Mouse (Mus musculus): ENCODE measurements around the gene Igf2bp2. TPM values are rescaled to one million over a fixed set of nuclear protein-coding genes. Genes with fewer than 3 reads are reported as not detected.

Gene Igf2bp2
- total RNA-seq, 1 experiment: 24.3 TPM

DNA sequence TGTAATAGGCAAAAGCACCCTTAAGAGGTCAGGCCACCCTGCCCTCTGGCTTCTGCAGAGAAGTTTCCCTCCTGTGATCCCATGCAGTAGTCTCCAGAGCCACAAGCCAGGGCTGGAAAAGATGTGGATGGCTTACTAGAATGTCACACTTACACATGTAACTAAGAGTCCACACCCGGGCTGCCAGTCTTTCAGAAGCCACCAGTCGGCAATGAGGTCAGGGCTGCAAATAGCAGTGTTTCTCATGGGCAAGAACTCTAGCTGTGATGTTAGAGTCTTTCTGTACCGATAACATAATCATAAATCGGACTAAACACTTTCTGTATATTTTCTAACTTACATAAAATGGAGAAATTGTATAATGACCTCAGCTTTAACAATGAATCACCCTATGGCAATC is 46.4 kb downstream of the Igf2bp2 start:
- in situ Hi-C loops (cut with MboI; ENCODE audit: low sequenced_read_pairs in 2 of 2, unreplicated experiment in 2 of 2): no loop called here
- H3K4me1 ChIP-seq (ENCODE audit: control insufficient read depth in 2 of 2, insufficient read depth in 2 of 2, low read length in 2 of 2, poor library complexity in 1 of 2): peaks cover 0 to 8% of the 10 kb centered on the region in 2 experiments; a peak in 2 of 4 replicates
- peaks cover 3% of the 10 kb centered on the region; the same call in 1 of the 2 replicates for H3K36me3 ChIP-seq (ENCODE audit: control insufficient read depth, insufficient read depth, low read length, poor library complexity, severe bottlenecking)

DNA sequence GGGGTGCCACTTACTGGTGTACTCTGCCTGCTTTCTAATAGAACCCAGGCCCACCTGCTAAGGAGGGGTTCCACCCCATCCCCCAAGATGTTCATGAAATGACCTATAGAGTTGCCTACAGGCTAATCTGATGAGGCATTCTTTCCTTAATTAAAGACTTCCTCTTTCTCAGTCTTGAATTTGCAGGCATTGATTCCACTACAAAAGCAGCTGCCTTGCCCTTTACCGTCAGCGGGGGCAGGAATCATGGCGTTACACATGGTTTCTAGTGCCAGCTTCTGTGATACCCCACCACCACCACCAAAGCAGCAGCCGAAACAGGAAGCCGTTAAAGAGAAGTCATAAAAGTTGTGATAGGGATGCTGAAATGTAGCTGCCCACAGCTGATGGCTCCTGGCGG is 47.0 kb downstream of the Igf2bp2 start:
- TF ChIP-seq ZNF384 (IDR thresholded peaks at IDR 0.05; ENCODE audit: low read depth, low read length): no peak
- TF ChIP-seq ZC3H11A (IDR thresholded peaks at IDR 0.05; ENCODE audit: borderline replicate concordance, low read depth, low read length): no peak
- no peak for TF ChIP-seq MAFK (IDR thresholded peaks at IDR 0.05; ENCODE audit: insufficient read depth, low read depth, low read length)
- no peak for TF ChIP-seq HCFC1 (IDR thresholded peaks at IDR 0.05; ENCODE audit: borderline replicate concordance, insufficient read depth, low read length)
- no peak for TF ChIP-seq CHD2 (IDR thresholded peaks at IDR 0.05; ENCODE audit: low read depth, low read length)
- no peaks in the 10 kb centered on the region for H3K9me3 ChIP-seq (ENCODE audit: control insufficient read depth, insufficient read depth, low read depth, low read length)
- peaks cover 0 to 8% of the 10 kb centered on the region in 2 experiments; a peak in 2 of 4 replicates for H3K4me1 ChIP-seq (ENCODE audit: control insufficient read depth in 2 of 2, insufficient read depth in 2 of 2, low read length in 2 of 2, poor library complexity in 1 of 2)
- no peak overlapping the region for H3K4me3 ChIP-seq (ENCODE audit: insufficient read depth in 1 of 2, low read depth in 1 of 2, low read length in 2 of 2, poor library complexity in 1 of 2, severe bottlenecking in 1 of 2)
- H3K27ac ChIP-seq (ENCODE audit: insufficient read depth, low read depth, low read length, poor library complexity, severe bottlenecking): no peak overlapping the region
- in situ Hi-C loops (cut with MboI; ENCODE audit: low sequenced_read_pairs in 2 of 2, unreplicated experiment in 2 of 2): no loop called here
- H3K9ac ChIP-seq (ENCODE audit: insufficient read depth, low read depth, low read length, poor library complexity, severe bottlenecking): no peak overlapping the region
- peaks cover 3% of the 10 kb centered on the region; the same call in 1 of the 2 replicates for H3K36me3 ChIP-seq (ENCODE audit: control insufficient read depth, insufficient read depth, low read length, poor library complexity, severe bottlenecking)
- no peak for DNase-seq (ENCODE audit: low read depth, low spot score)

More for the DNA sequence above, 46.4 kb downstream of the Igf2bp2 start:
- no peak for DNase-seq (ENCODE audit: low read depth, low spot score)
- Histone ChIP-seq H3K4me3 (ENCODE audit: insufficient read depth in 1 of 2, low read depth in 1 of 2, low read length in 2 of 2, poor library complexity in 1 of 2, severe bottlenecking in 1 of 2) (no peak overlapping the region), H3K9me3 (ENCODE audit: control insufficient read depth, insufficient read depth, low read depth, low read length) (no peaks in the 10 kb centered on the region), H3K9ac (ENCODE audit: insufficient read depth, low read depth, low read length, poor library complexity, severe bottlenecking) (no peak overlapping the region), H3K27ac (ENCODE audit: insufficient read depth, low read depth, low read length, poor library complexity, severe bottlenecking) (no peak overlapping the region)
- TF ChIP-seq CHD2 (IDR thresholded peaks at IDR 0.05; ENCODE audit: low read depth, low read length) (no peak), ZNF384 (IDR thresholded peaks at IDR 0.05; ENCODE audit: low read depth, low read length) (no peak), ZC3H11A (IDR thresholded peaks at IDR 0.05; ENCODE audit: borderline replicate concordance, low read depth, low read length) (no peak), HCFC1 (IDR thresholded peaks at IDR 0.05; ENCODE audit: borderline replicate concordance, insufficient read depth, low read length) (no peak), MAFK (IDR thresholded peaks at IDR 0.05; ENCODE audit: insufficient read depth, low read depth, low read length) (no peak)

GRCm38 (mm10) chr16:22110036-22110435 is 53.1 kb downstream of the Igf2bp2 start:
- in situ Hi-C loops (cut with MboI; ENCODE audit: low sequenced_read_pairs in 2 of 2, unreplicated experiment in 2 of 2): no loop called here
- TF ChIP-seq HCFC1 (IDR thresholded peaks at IDR 0.05; ENCODE audit: borderline replicate concordance, insufficient read depth, low read length) (no peak), ZNF384 (IDR thresholded peaks at IDR 0.05; ENCODE audit: low read depth, low read length) (no peak), CHD2 (IDR thresholded peaks at IDR 0.05; ENCODE audit: low read depth, low read length) (no peak), ZC3H11A (IDR thresholded peaks at IDR 0.05; ENCODE audit: borderline replicate concordance, low read depth, low read length) (no peak), MAFK (IDR thresholded peaks at IDR 0.05; ENCODE audit: insufficient read depth, low read depth, low read length) (no peak)
- H3K9me3 ChIP-seq (ENCODE audit: control insufficient read depth, insufficient read depth, low read depth, low read length): no peaks in the 10 kb centered on the region
- H3K4me3 ChIP-seq (ENCODE audit: insufficient read depth in 1 of 2, low read depth in 1 of 2, low read length in 2 of 2, poor library complexity in 1 of 2, severe bottlenecking in 1 of 2): no peak overlapping the region
- no peaks in the 10 kb centered on the region for H3K36me3 ChIP-seq (ENCODE audit: control insufficient read depth, insufficient read depth, low read length, poor library complexity, severe bottlenecking)
- H3K27ac ChIP-seq (ENCODE audit: insufficient read depth, low read depth, low read length, poor library complexity, severe bottlenecking): no peak overlapping the region
- DNase-seq (ENCODE audit: low read depth, low spot score): no peak
- peaks cover 0 to 15% of the 10 kb centered on the region in 2 experiments; a peak in 3 of 4 replicates for H3K4me1 ChIP-seq (ENCODE audit: control insufficient read depth in 2 of 2, insufficient read depth in 2 of 2, low read length in 2 of 2, poor library complexity in 1 of 2)
- no peak overlapping the region for H3K9ac ChIP-seq (ENCODE audit: insufficient read depth, low read depth, low read length, poor library complexity, severe bottlenecking)

- in situ Hi-C loops (cut with MboI; ENCODE audit: low sequenced_read_pairs in 2 of 2, unreplicated experiment in 2 of 2): no loop called here
- Histone ChIP-seq H3K9me3 (ENCODE audit: control insufficient read depth, insufficient read depth, low read depth, low read length) (no peaks in the 10 kb centered on the region), H3K27ac (ENCODE audit: insufficient read depth, low read depth, low read length, poor library complexity, severe bottlenecking) (no peak overlapping the region), H3K4me1 (ENCODE audit: control insufficient read depth in 2 of 2, insufficient read depth in 2 of 2, low read length in 2 of 2, poor library complexity in 1 of 2) (peaks cover 0 to 15% of the 10 kb centered on the region in 2 experiments; a peak in 3 of 4 replicates), H3K4me3 (ENCODE audit: insufficient read depth in 1 of 2, low read depth in 1 of 2, low read length in 2 of 2, poor library complexity in 1 of 2, severe bottlenecking in 1 of 2) (no peak overlapping the region), H3K9ac (ENCODE audit: insufficient read depth, low read depth, low read length, poor library complexity, severe bottlenecking) (no peak overlapping the region), H3K36me3 (ENCODE audit: control insufficient read depth, insufficient read depth, low read length, poor library complexity, severe bottlenecking) (no peaks in the 10 kb centered on the region)
- DNase-seq (ENCODE audit: low read depth, low spot score): no peak
- TF ChIP-seq ZC3H11A (IDR thresholded peaks at IDR 0.05; ENCODE audit: borderline replicate concordance, low read depth, low read length): no peak
Observed at GRCm38 (mm10) chr16:22109159-22109558, 53.9 kb downstream of the Igf2bp2 start.
